Mouse (Mus musculus) neural tube, embryonic 14.5 days (tissue): ENCODE results near the gene Alg9. TPM values are rescaled to one million over a fixed set of nuclear protein-coding genes. Genes with fewer than 3 reads are reported as not detected.

Source experiments
- ATAC-seq: fragments of 200-750 bp; cut with Nextera tagmentation; 2 replicates; pipeline ENCODE4 v1.8.0; 2017; ENCODE audit warnings: low read depth, mild to moderate bottlenecking, moderate TSS enrichment, moderate library complexity
- H3K27ac ChIP-seq: fragments of 300-500 bp; sonication (generic); 2 replicates; pipeline ENCODE4 v1.5.1; 2014; ENCODE audit warnings: low read depth, mild to moderate bottlenecking, control low read depth, low read length, moderate library complexity, mixed read lengths
- H3K27me3 ChIP-seq: fragments of 300-500 bp; sonication (generic); 2 replicates; pipeline ENCODE4 v1.6.1; 2014; ENCODE audit warnings: low read length; ENCODE audit not compliant: control insufficient read depth, insufficient read depth
- H3K36me3 ChIP-seq: fragments of 300-500 bp; sonication (generic); 2 replicates; pipeline ENCODE4 v1.6.1; 2014; ENCODE audit warnings: low read length, mixed read lengths; ENCODE audit not compliant: control insufficient read depth, insufficient read depth
- H3K4me1 ChIP-seq: fragments of 300-500 bp; sonication (generic); 2 replicates; pipeline ENCODE4 v1.6.1; 2014; ENCODE audit warnings: low read length; ENCODE audit not compliant: control insufficient read depth, insufficient read depth
- H3K4me2 ChIP-seq: fragments of 300-500 bp; sonication (generic); 2 replicates; pipeline ENCODE4 v1.6.1; 2014; ENCODE audit warnings: mild to moderate bottlenecking, low read depth, low read length, control low read depth
- H3K4me3 ChIP-seq: fragments of 300-500 bp; sonication (generic); 2 replicates; pipeline ENCODE4 v1.5.1; 2014; ENCODE audit warnings: low read depth, low read length, control low read depth, mixed read lengths
- H3K9ac ChIP-seq: fragments of 300-500 bp; sonication (generic); replicated peaks from 2 replicates; pipeline ENCODE4 v1.6.1; 2014; ENCODE audit warnings: low read depth, mild to moderate bottlenecking, control low read depth, low read length, mixed read lengths
- H3K9me3 ChIP-seq: fragments of 300-500 bp; sonication (generic); 2 replicates; pipeline ENCODE4 v1.6.1; 2016; ENCODE audit warnings: low read length; ENCODE audit not compliant: control insufficient read depth
- WGBS: fragments of 180-500 bp; shearing (Covaris S2); extraction: QIAGEN DNeasy Blood & Tissue Kit; methylation state at CpG from one replicate; pipeline ENCODE4 v1.1.7; 2014; 5-methylcytosine and 5-hydroxymethylcytosine counted together
- polyA plus RNA-seq: library from polyadenylated mRNA; unstranded; fragments of >200 nt; fragmentation: Nextera tagmentation; extraction: Ambion mirVana; gene quantifications from 2 replicates; pipeline ENCODE4 v1.2.1, GENCODE M21; 2014

Alg9 gene
- polyA plus RNA-seq, 1 experiment from 2014 or later = 59.8 TPM

DNA sequence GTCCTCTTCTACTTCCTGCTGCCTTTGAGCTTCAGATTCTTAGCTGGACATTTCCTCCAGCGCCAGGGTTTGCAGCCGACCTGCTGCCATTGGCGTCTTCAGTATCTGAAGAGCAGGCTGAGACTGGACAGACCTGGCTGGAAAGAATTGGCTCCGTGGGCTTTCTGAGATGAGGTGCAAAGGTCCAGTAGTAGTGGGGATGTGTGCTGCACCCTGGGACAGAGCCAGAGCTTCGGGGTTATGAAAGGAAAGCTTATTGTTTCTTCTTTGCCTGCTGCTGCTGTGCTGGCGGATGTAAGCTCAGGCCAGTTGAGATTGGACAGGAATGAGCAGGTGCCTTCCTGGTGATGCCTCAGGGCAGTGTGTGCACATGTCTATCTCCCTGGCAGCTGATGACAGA, 99.2 kb downstream of the Alg9 start:
- H3K36me3 ChIP-seq = peaks cover 12% of the 10 kb centered on the region; the same call in 1 of the 2 replicates
- no peak overlapping the region for H3K27ac ChIP-seq
- no peak overlapping the region for H3K4me3 ChIP-seq
- 80% methylated on average over 6 of the region's 6 CpGs for WGBS
- no peaks in the 10 kb centered on the region for H3K27me3 ChIP-seq
- no peaks in the 10 kb centered on the region for H3K4me1 ChIP-seq
- H3K4me2 ChIP-seq = no peak overlapping the region
- H3K9ac ChIP-seq = no peak overlapping the region
- no peaks in the 10 kb centered on the region for H3K9me3 ChIP-seq
- ATAC-seq = no peak

DNA sequence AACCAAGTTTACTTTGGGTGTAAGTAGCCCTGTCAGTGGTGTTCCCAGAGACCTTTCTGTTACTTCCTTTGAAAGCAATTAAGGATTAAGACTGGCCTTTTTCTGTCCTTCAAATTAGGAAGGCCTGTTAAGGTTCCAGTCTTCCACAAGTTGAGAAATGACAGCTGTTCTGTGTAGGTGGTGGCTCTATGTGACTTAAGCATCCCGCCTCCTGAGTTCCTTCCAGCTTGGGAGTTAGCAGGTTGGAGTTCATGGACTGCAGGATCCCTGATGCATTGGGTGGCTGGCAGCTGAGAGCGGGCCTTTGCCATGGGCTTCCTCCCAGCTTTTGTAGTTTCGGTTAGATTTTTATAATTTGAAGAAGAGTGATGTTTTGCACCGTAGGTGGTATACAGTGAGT, 100.7 kb downstream of the Alg9 start:
- Histone ChIP-seq H3K36me3 (peaks cover 23% of the 10 kb centered on the region), H3K9ac (no peak overlapping the region), H3K4me2 (no peak overlapping the region), H3K9me3 (no peaks in the 10 kb centered on the region), H3K27me3 (no peaks in the 10 kb centered on the region), H3K4me3 (no peak overlapping the region), H3K27ac (no peak overlapping the region), H3K4me1 (no peaks in the 10 kb centered on the region)
- 99% methylated on average over 4 of the region's 4 CpGs for WGBS
- no peak for ATAC-seq

DNA sequence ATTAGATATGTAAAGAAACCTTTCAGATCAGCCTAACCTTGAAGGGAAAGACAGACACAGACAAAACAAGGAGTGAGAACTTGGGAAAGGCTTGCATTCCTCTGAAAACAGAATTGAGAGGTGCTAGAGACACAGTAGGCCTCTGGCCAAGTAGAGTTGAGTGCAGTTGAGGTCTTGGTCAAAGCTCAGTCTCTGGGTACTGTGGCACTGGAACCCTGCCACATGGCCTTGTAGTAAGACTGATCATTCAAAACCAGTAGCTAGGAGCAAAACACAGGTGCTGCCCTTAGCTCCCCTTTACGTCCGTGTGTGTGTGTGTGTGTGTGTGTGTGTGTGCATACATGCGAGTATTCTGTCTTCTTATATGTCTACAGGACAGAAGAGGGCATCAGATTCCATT, 101.5 kb downstream of the Alg9 start:
- H3K9ac ChIP-seq = no peak overlapping the region
- no peak overlapping the region for H3K4me2 ChIP-seq
- WGBS = 90% methylated on average over 3 of the region's 3 CpGs
- no peaks in the 10 kb centered on the region for H3K27me3 ChIP-seq
- no peak for ATAC-seq
- H3K36me3 ChIP-seq = peaks cover 26% of the 10 kb centered on the region
- no peak overlapping the region for H3K4me3 ChIP-seq
- H3K27ac ChIP-seq = no peak overlapping the region
- no peaks in the 10 kb centered on the region for H3K9me3 ChIP-seq
- no peaks in the 10 kb centered on the region for H3K4me1 ChIP-seq

DNA sequence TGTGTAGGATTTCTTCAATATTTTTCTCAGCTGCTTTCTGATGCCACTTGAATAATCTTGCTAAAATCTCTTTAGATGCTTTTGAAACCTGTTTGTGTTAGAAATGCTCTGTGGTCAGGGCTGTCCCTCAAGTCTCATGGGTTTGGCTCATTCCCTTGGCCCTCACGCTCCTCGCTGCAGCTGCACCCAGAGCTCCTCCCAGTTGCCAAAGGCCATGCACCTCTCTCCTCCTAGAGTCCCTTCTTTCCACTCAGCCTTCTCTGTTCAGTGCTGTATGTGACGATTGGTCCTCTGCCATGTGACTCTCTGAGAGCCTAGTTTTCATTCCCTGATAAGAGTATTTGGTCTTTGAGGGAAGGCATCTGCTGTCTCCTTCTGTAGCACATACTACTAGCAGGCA, 102.6 kb downstream of the Alg9 start:
- H3K27me3 ChIP-seq = no peaks in the 10 kb centered on the region
- no peak overlapping the region for H3K9ac ChIP-seq
- H3K4me1 ChIP-seq = no peaks in the 10 kb centered on the region
- no peak for ATAC-seq
- no peak overlapping the region for H3K4me2 ChIP-seq
- H3K9me3 ChIP-seq = no peaks in the 10 kb centered on the region
- H3K36me3 ChIP-seq = peaks cover 27% of the 10 kb centered on the region
- 91% methylated on average over 3 of the region's 3 CpGs for WGBS
- no peak overlapping the region for H3K27ac ChIP-seq
- H3K4me3 ChIP-seq = no peak overlapping the region

DNA sequence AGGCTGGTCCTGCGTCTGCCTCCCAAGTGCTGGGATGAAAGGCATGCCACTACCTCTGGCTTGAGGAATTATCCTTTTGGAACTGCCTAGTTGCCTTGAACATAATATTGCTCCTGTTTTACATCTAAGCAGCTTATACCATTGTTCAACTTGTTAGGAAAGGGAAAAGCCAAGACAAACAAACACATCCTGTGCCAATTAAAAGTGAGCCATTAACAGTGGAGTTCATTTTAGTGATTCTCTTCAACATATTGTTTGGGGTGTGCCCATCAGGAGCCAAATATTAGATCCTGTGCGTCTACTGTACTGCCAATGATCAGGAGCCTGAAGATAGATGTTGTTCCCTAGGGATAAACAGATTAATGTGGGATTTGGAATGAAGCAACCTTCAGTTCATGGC, 107.4 kb downstream of the Alg9 start:
- peaks cover 23% of the 10 kb centered on the region for H3K36me3 ChIP-seq
- no peak overlapping the region for H3K9ac ChIP-seq
- H3K4me1 ChIP-seq = peaks cover 7% of the 10 kb centered on the region
- H3K4me3 ChIP-seq = no peak overlapping the region
- no peak overlapping the region for H3K4me2 ChIP-seq
- no peaks in the 10 kb centered on the region for H3K27me3 ChIP-seq
- H3K27ac ChIP-seq = no peak overlapping the region
- no peaks in the 10 kb centered on the region for H3K9me3 ChIP-seq
- WGBS = 89% methylated on average over 2 of the region's 2 CpGs
- no peak for ATAC-seq

DNA sequence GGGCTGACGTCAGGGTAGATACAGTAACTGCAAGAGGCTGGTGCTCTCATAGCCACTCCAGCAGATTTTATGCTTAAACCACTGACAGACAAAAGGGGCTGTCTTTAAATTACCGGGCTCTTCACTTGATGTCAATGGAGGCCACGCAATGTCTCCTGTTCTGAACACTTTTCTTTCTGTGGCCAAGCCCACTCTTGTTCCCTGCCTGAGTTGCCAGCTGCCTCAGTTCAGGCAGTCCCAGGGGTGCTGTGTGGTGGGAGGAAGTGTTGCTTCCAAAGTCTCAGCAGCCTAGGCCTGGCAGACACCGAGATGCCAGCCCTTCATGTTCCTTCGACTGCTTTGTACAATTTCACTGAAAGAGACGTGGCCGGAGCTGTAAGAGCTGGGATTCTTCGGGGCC, 109.3 kb downstream of the Alg9 start:
- 75% methylated on average over 8 of the region's 8 CpGs for WGBS
- peaks cover 20% of the 10 kb centered on the region for H3K36me3 ChIP-seq
- no peaks in the 10 kb centered on the region for H3K27me3 ChIP-seq
- no peak overlapping the region for H3K27ac ChIP-seq
- no peak overlapping the region for H3K4me2 ChIP-seq
- ATAC-seq = no peak
- no peak overlapping the region for H3K9ac ChIP-seq
- H3K4me3 ChIP-seq = no peak overlapping the region
- peaks cover 7% of the 10 kb centered on the region for H3K4me1 ChIP-seq
- no peaks in the 10 kb centered on the region for H3K9me3 ChIP-seq

DNA sequence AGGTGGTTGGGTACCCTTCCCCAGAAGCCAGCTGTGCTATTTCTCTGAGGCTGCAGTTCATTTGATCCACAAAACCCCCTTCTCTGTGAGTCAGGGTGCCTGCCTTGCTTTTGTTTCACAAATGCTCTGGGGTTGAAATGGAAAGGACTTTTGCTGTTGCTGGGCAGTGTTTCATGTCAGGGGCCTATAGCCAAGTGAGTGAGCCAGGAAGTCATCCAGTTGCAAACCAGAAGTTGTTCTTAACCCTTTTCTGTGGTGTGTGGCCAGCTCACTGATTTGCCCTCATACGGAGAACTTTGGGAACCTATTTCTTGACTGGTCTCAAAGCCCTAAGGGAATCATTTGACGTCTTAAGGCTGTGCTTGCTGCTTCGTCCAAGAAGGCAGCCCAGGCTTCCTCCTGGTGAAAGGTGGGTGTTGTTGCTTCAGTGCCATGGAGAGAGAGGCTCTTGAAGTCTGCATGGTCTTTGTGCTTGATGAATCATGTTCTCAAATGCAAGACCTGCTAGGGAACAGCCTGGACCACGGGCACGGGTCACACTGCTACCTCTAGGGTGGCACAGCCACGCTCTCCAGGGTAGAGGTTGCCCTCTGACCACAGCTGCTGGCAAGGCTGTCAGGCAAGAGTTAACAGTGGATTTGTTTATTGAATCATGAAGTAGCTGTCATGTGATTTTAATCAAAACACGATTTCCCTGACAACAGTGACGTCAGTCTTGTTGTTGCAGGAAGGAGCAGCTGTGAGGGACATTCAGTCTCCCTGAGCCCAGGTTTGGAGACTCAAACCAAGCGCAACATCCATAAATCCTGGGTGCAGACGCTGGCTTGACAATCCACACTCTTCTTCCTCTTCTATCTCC, 110.2 kb downstream of the Alg9 start:
- Histone ChIP-seq H3K4me3 (no peak overlapping the region), H3K9ac (no peak overlapping the region), H3K9me3 (no peaks in the 10 kb centered on the region), H3K27ac (no peak overlapping the region), H3K4me1 (peaks cover 7% of the 10 kb centered on the region), H3K27me3 (no peaks in the 10 kb centered on the region), H3K4me2 (no peak overlapping the region), H3K36me3 (peaks cover 12% of the 10 kb centered on the region; the same call in 1 of the 2 replicates)
- 68% methylated on average over 10 of the region's 10 CpGs for WGBS
- ATAC-seq = no peak

DNA sequence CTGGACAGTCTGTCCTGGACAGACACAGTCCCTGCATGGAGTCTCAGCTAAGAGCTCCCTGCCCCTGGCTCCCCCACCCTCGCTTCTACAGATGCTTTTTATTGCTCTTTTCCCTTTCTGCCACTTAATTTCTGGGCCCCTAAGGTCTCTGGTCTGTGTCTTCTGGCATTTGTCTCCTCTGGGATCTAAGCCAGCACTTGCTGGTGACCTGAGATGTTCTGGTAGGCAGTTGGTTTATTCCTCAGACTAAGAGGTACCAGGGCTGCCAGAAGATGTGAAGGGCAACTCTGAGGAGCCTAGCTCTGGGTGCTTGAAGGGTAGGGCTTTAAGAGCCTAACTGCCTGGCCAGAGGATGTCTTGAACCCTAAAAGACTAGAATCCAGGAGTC, 110.8 kb downstream of the Alg9 start:
- H3K9me3 ChIP-seq = no peaks in the 10 kb centered on the region
- no peak overlapping the region for H3K9ac ChIP-seq
- no peaks in the 10 kb centered on the region for H3K27me3 ChIP-seq
- peaks cover 7% of the 10 kb centered on the region for H3K4me1 ChIP-seq
- WGBS = 33% methylated on average over 1 of the region's 1 CpGs
- H3K36me3 ChIP-seq = peaks cover 6% of the 10 kb centered on the region; the same call in 1 of the 2 replicates
- no peak overlapping the region for H3K27ac ChIP-seq
- no peak overlapping the region for H3K4me2 ChIP-seq
- H3K4me3 ChIP-seq = no peak overlapping the region
- no peak for ATAC-seq

DNA sequence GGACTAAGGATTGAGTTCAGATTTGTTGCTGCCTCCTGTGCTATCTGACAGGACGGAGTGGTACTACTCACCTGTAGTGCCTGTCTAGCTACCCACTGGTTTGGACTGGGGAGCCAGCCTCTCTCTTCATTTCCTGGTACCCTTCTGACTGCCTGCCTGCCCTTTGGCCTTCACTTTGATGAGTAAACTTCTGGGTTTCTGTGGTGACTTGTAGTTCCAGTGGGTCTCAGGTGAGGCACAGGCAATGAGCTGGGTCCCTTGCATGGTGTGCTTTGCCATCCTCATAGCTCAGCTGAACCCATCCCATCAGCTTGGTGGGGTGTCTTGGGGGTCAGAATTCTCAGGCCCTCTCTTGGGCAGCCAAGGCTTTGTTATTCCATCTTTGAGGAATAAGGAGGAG, 112.1 kb downstream of the Alg9 start:
- Histone ChIP-seq H3K9ac (no peak overlapping the region), H3K4me2 (no peak overlapping the region), H3K4me1 (peaks cover 7% of the 10 kb centered on the region), H3K27me3 (no peaks in the 10 kb centered on the region), H3K4me3 (no peak overlapping the region), H3K27ac (no peak overlapping the region), H3K9me3 (no peaks in the 10 kb centered on the region), H3K36me3 (0 out of 2 replicates have a peak, but pooled peaks cover 4% of the 10 kb centered on the region)
- 93% methylated on average over 1 of the region's 1 CpGs for WGBS
- no peak for ATAC-seq
